Mouse (Mus musculus) spleen, postnatal 14 days (tissue): Measurements from ENCODE around the gene Fads3.

ENCODE experiments used
- DNase-seq, 2 experiments: peaks; one replicate each; pipeline ENCODE4 v3.0.0; 2021 to 2022; ENCODE audit warnings: low spot score in 2 of 2

The Fads3 gene

GRCm38 (mm10) chr19:10070186-10070980 lies 29.0 kb downstream of the Fads3 start:
- DNase-seq: no peak

GRCm38 (mm10) chr19:10071166-10071565 lies 29.8 kb downstream of the Fads3 start:
- DNase-seq: no peak

- DNase-seq: no peak
These were observed 30.5 kb downstream of the Fads3 start for GRCm38 (mm10) chr19:10071892-10072291.

- no peak for DNase-seq
These were observed 31.8 kb downstream of the Fads3 start for GRCm38 (mm10) chr19:10073145-10073544.

GRCm38 (mm10) chr19:10078392-10078791 lies 37.0 kb downstream of the Fads3 start:
- DNase-seq: no peak

- no peak for DNase-seq
These were observed 39.0 kb downstream of the Fads3 start for GRCm38 (mm10) chr19:10080384-10080783.

- no peak for DNase-seq
These were observed 40.7 kb downstream of the Fads3 start for GRCm38 (mm10) chr19:10082105-10082504.

- DNase-seq: no peak
These were observed 44.1 kb downstream of the Fads3 start for GRCm38 (mm10) chr19:10085454-10085853.

- no peak for DNase-seq
These were observed 45.6 kb downstream of the Fads3 start for GRCm38 (mm10) chr19:10086976-10087375.

- DNase-seq: no peak
These were observed 52.5 kb downstream of the Fads3 start for GRCm38 (mm10) chr19:10093829-10094228.

- DNase-seq: no peak
These were observed 53.3 kb downstream of the Fads3 start for GRCm38 (mm10) chr19:10094695-10095094.

GRCm38 (mm10) chr19:10096371-10096876 lies 55.1 kb downstream of the Fads3 start:
- no peak for DNase-seq

- DNase-seq: no peak
These were observed 56.5 kb downstream of the Fads3 start for GRCm38 (mm10) chr19:10097826-10098225.

- DNase-seq: peak; percentile 63 to 75
These were observed 59.3 kb downstream of the Fads3 start for GRCm38 (mm10) chr19:10100631-10101071.

- DNase-seq: peak; percentile 43 to 55
These were observed 60.1 kb downstream of the Fads3 start, which contains the start of gene Fads2 for GRCm38 (mm10) chr19:10101341-10102053. TSS of gene Fads2 (minus strand) at chr19:10101746.

GRCm38 (mm10) chr19:10102054-10102700 lies 60.8 kb downstream of the Fads3 start:
- peak in 1 of 2 experiments; percentile 14 for DNase-seq

GRCm38 (mm10) chr19:10104234-10104633 lies 62.9 kb downstream of the Fads3 start:
- DNase-seq: no peak

- no peak for DNase-seq
These were observed 63.7 kb downstream of the Fads3 start for GRCm38 (mm10) chr19:10105034-10105493.

- no peak for DNase-seq
These were observed 65.3 kb downstream of the Fads3 start for GRCm38 (mm10) chr19:10106634-10107033.

GRCm38 (mm10) chr19:10107051-10107611 lies 65.8 kb downstream of the Fads3 start:
- DNase-seq: no peak

- no peak for DNase-seq
These were observed 66.8 kb downstream of the Fads3 start for GRCm38 (mm10) chr19:10108129-10108528.

GRCm38 (mm10) chr19:10108666-10109065 lies 67.3 kb downstream of the Fads3 start:
- DNase-seq: no peak
